Comparison of ENCODE assay signal across 16 mouse cellular contexts in the genomic region with DNA sequence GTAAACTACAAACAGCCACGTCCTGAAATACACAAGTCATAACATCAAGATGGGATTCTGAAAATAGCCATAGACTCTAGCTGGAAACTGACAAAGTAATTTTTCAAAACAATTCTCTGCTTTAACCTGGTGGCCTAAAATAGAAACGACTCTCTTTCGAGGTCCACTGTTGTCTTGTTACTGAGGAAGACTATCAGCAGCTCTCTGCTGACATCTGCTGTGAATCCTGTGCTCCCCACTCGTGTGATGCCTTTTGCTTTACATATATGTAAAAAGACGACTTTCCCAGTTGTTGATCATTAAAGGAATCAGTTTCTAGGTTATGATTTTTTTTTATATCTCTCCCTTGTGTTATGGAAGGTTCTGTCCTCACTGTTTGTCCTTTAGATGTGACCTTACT.
DNase-seq lines count a peak whose midpoint lies in the region; ATAC-seq and TF ChIP-seq lines count a peak whose summit lies in the region.
"Had no signal": no experiment of that assay in that cellular context is flagged by ENCODE, and none has a peak within 500 bp of the region (broad histone marks: within the 10 kb centered on the region; RNA-seq: fewer than 3 reads in every experiment).

No protein-coding gene starts in this region.

- TF ChIP-seq CTCF in forebrain, postnatal 0 days (IDR thresholded peaks at IDR 0.05; ENCODE audit: low read depth) = peak; percentile 47
- TF ChIP-seq CTCF in left cerebral cortex, adult 2 months (IDR thresholded peaks at IDR 0.05) = peak; percentile 34

- no peak overlapping the region for H3K4me2 ChIP-seq in forebrain, postnatal 0 days (ENCODE audit: low read depth)
- H3K4me2 ChIP-seq in forebrain, embryonic 14.5 days (ENCODE audit: low read length) = no peak overlapping the region
- peak overlapping the region; percentile 7; the same call in 1 of the 2 replicates for H3K4me2 ChIP-seq in heart, embryonic 16.5 days (ENCODE audit: low read depth, low read length)
- H3K4me2 ChIP-seq: midbrain, embryonic 15.5 days had no signal

- WGBS in forebrain, postnatal 0 days = 54% methylated on average over 5 of the region's 5 CpGs
- WGBS in forebrain, embryonic 14.5 days = 70% methylated on average over 5 of the region's 5 CpGs
- 30% methylated on average over 5 of the region's 5 CpGs for WGBS in heart, embryonic 16.5 days

- no peak overlapping the region for H3K4me3 ChIP-seq in forebrain, postnatal 0 days (ENCODE audit: low read depth, low read length)
- H3K4me3 ChIP-seq in forebrain, embryonic 14.5 days (ENCODE audit: low read depth, low read length) = no peak overlapping the region
- no peak overlapping the region for H3K4me3 ChIP-seq in heart, embryonic 16.5 days (ENCODE audit: low read length)
- H3K4me3 ChIP-seq in left cerebral cortex, adult 2 months = no peak overlapping the region
- H3K4me3 ChIP-seq: midbrain, embryonic 15.5 days had no signal

- intact Hi-C loops in left cerebral cortex, adult 2 months (cut with DNase I) = no loop called here
- intact Hi-C loops in left cerebral cortex, postnatal 36 days (cut with DNase I) = no loop called here

- no peak overlapping the region for H3K9ac ChIP-seq in forebrain, postnatal 0 days
- H3K9ac ChIP-seq in forebrain, embryonic 14.5 days (ENCODE audit: low read length) = no peak overlapping the region
- H3K9ac ChIP-seq in heart, embryonic 16.5 days (ENCODE audit: low read length) = 0 out of 2 replicates have a peak overlapping the region, but pooled peaks have one; percentile 6
- H3K9ac ChIP-seq: midbrain, embryonic 15.5 days had no signal

- DNase-seq in forebrain, postnatal 0 days = no peak
- no peak for DNase-seq in forebrain, embryonic 14.5 days (ENCODE audit: low spot score)
- DNase-seq in heart, adult 9 months (ENCODE audit: low spot score in 2 of 2) = no peak
- no peak for DNase-seq in left cerebral cortex, adult 2 months (ENCODE audit: extremely low spot score in 1 of 2, low spot score in 2 of 2)
- DNase-seq in left cerebral cortex, postnatal 36 days (ENCODE audit: low spot score in 2 of 2) = no peak
- peak; percentile 8 for DNase-seq in NIH3T3 (ENCODE audit: low read depth)
- DNase-seq in cerebellum, adult 18-20 months = no peak
- DNase-seq: cerebellum, postnatal 36 days; gastrocnemius, postnatal 36 days; kidney, postnatal 14 days; lung, postnatal 4 days; spleen, adult 18-20 months; thymus, postnatal 25 days had no signal

- H3K4me1 ChIP-seq in forebrain, postnatal 0 days (ENCODE audit: insufficient read depth) = no peaks in the 10 kb centered on the region
- H3K4me1 ChIP-seq in forebrain, embryonic 14.5 days (ENCODE audit: control insufficient read depth, insufficient read depth, low read length) = 0 out of 2 replicates have a peak, but pooled peaks cover 9% of the 10 kb centered on the region
- peaks cover 32% of the 10 kb centered on the region for H3K4me1 ChIP-seq in heart, embryonic 16.5 days (ENCODE audit: control insufficient read depth, insufficient read depth, low read length)

- H3K9me3 ChIP-seq in forebrain, postnatal 0 days (ENCODE audit: low read length) = no peaks in the 10 kb centered on the region
- H3K9me3 ChIP-seq in forebrain, embryonic 14.5 days (replicated peaks; ENCODE audit: control insufficient read depth, low read length) = no peaks in the 10 kb centered on the region
- H3K9me3 ChIP-seq in heart, embryonic 16.5 days (replicated peaks; ENCODE audit: control insufficient read depth, low read length) = no peaks in the 10 kb centered on the region
- H3K9me3 ChIP-seq: midbrain, embryonic 15.5 days had no signal

- no peak for ATAC-seq in forebrain, postnatal 0 days
- ATAC-seq in forebrain, embryonic 14.5 days = no peak
- ATAC-seq in heart, embryonic 16.5 days (replicated peaks; ENCODE audit: extremely low read depth, insufficient read depth, low FRiP score) = no peak
- ATAC-seq: inflammation-experienced regulatory T-cells, adult 6 months; midbrain, embryonic 15.5 days had no signal

- H3K36me3 ChIP-seq in forebrain, postnatal 0 days (ENCODE audit: insufficient read depth) = peaks cover 13% of the 10 kb centered on the region
- peaks cover 26% of the 10 kb centered on the region for H3K36me3 ChIP-seq in forebrain, embryonic 14.5 days (ENCODE audit: control insufficient read depth, insufficient read depth, low read length)
- H3K36me3 ChIP-seq in heart, embryonic 16.5 days (ENCODE audit: control insufficient read depth, insufficient read depth) = peaks cover 7% of the 10 kb centered on the region
- H3K36me3 ChIP-seq: midbrain, embryonic 15.5 days had no signal

- H3K27ac ChIP-seq in forebrain, postnatal 0 days (ENCODE audit: low read depth, low read length) = no peak overlapping the region
- H3K27ac ChIP-seq in forebrain, embryonic 14.5 days (ENCODE audit: low read depth, low read length) = no peak overlapping the region
- peak overlapping the region; percentile 70 for H3K27ac ChIP-seq in heart, embryonic 16.5 days (ENCODE audit: low read length)
- H3K27ac ChIP-seq in left cerebral cortex, adult 2 months = no peak overlapping the region
- H3K27ac ChIP-seq: midbrain, embryonic 15.5 days had no signal

- no peaks in the 10 kb centered on the region for H3K27me3 ChIP-seq in forebrain, postnatal 0 days (ENCODE audit: insufficient read depth, low read length)
- no peaks in the 10 kb centered on the region for H3K27me3 ChIP-seq in forebrain, embryonic 14.5 days (replicated peaks; ENCODE audit: control insufficient read depth, insufficient read depth, low read length)
- no peaks in the 10 kb centered on the region for H3K27me3 ChIP-seq in heart, embryonic 16.5 days (ENCODE audit: control insufficient read depth, insufficient read depth, low read length)
- H3K27me3 ChIP-seq: midbrain, embryonic 15.5 days had no signal
